Mouse (Mus musculus) lung, adult 2 months (tissue): ENCODE measurements around the gene Tmem121.
"Not testable (repeated sequence)": the region's sequence is repeated elsewhere in the genome, so short reads cannot be mapped to it uniquely, and the experiment has no call there.

Experiments
- CTCF ChIP-seq: fragments of 200-500 bp; IDR thresholded peaks from 2 replicates; pipeline ENCODE4 v1.5.1; 2011; ENCODE audit warnings: mild to moderate bottlenecking, low read length, control low read depth; ENCODE audit not compliant: insufficient read depth
- POLR2A ChIP-seq: fragments of 200-500 bp; IDR thresholded peaks from 2 replicates; pipeline ENCODE4 v1.6.1; 2011; ENCODE audit warnings: low read depth, mild to moderate bottlenecking, control low read depth, low read length, borderline replicate concordance; ENCODE audit errors: extremely low read depth

- not testable (repeated sequence) for TF ChIP-seq POLR2A, CTCF
Observed at GRCm38 (mm10) chr12:113232264-113232750, 46.6 kb downstream of the Tmem121 start.
